Mouse (Mus musculus): ENCODE measurements around the gene Car9. TPM values are rescaled to one million over a fixed set of nuclear protein-coding genes. Genes with fewer than 3 reads are reported as not detected.
A peak's percentile ranks its signal among the peaks of the same experiment; 100 is the strongest.
"Not testable (repeated sequence)": the region's sequence is repeated elsewhere in the genome, so short reads cannot be mapped to it uniquely, and the experiment has no call there.

The Car9 gene
- polyA plus RNA-seq, 1 experiment from 2014 or later = 0.41 TPM

- H3K4me1 ChIP-seq (ENCODE audit: control insufficient read depth, insufficient read depth, low read length); H3K27me3 ChIP-seq (ENCODE audit: control insufficient read depth, insufficient read depth, low read length); DNase-seq (ENCODE audit: low spot score); H3K36me3 ChIP-seq (replicated peaks; ENCODE audit: control insufficient read depth, insufficient read depth, low read depth, low read length); H3K4me2 ChIP-seq (ENCODE audit: low read depth, low read length); H3K4me3 ChIP-seq (ENCODE audit: low read depth, low read length); H3K27ac ChIP-seq (replicated peaks; ENCODE audit: low read depth, low read length); ATAC-seq (replicated peaks; ENCODE audit: insufficient number of reproducible peaks, low FRiP score, low TSS enrichment, low read depth); H3K9me3 ChIP-seq (replicated peaks; ENCODE audit: control insufficient read depth, low read length); H3K9ac ChIP-seq (replicated peaks; ENCODE audit: low read length): not testable (repeated sequence)
- 80% methylated on average over 5 of the region's 5 CpGs for WGBS
Observed at GRCm38 (mm10) chr4:43485666-43486065, 21.1 kb upstream of the Car9 start.

GRCm38 (mm10) chr4:43489611-43490010 is 17.2 kb upstream of the Car9 start:
- Histone ChIP-seq H3K36me3 (replicated peaks; ENCODE audit: control insufficient read depth, insufficient read depth, low read depth, low read length) (no peaks in the 10 kb centered on the region), H3K9ac (replicated peaks; ENCODE audit: low read length) (no peak overlapping the region), H3K9me3 (replicated peaks; ENCODE audit: control insufficient read depth, low read length) (no peaks in the 10 kb centered on the region), H3K27me3 (ENCODE audit: control insufficient read depth, insufficient read depth, low read length) (no peaks in the 10 kb centered on the region), H3K4me1 (ENCODE audit: control insufficient read depth, insufficient read depth, low read length) (no peaks in the 10 kb centered on the region; the same call in 1 of the 2 replicates), H3K4me3 (ENCODE audit: low read depth, low read length) (no peak overlapping the region), H3K4me2 (ENCODE audit: low read depth, low read length) (no peak overlapping the region), H3K27ac (replicated peaks; ENCODE audit: low read depth, low read length) (no peak overlapping the region)
- 94% methylated on average over 3 of the region's 3 CpGs for WGBS
- no peak for ATAC-seq (replicated peaks; ENCODE audit: insufficient number of reproducible peaks, low FRiP score, low TSS enrichment, low read depth)
- DNase-seq (ENCODE audit: low spot score) = no peak

DNA sequence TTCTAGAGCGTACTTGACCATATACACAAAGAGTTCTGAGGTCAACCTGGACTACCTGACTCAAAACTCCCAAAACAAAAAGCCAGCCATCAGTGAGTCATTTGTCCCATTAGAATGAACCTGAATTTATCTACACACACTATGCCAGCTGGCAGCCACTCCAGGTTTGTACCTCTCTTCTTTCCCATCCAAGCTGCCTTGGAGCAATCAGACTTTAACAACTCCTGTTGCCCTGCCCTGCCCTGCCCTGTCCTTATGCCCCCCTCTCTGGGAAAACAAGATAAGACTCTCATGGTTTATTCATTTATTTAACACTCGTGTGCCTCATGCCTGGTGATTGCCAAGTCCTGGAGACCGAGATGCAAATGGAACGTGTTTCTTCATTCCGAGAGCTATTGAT is 16.0 kb upstream of the Car9 start:
- no peak overlapping the region for H3K27ac ChIP-seq (replicated peaks; ENCODE audit: low read depth, low read length)
- DNase-seq (ENCODE audit: low spot score) (no peak), ATAC-seq (replicated peaks; ENCODE audit: insufficient number of reproducible peaks, low FRiP score, low TSS enrichment, low read depth) (no peak)
- WGBS = 92% methylated on average over 5 of the region's 5 CpGs
- H3K4me3 ChIP-seq (ENCODE audit: low read depth, low read length) = no peak overlapping the region
- no peak overlapping the region for H3K4me2 ChIP-seq (ENCODE audit: low read depth, low read length)
- no peaks in the 10 kb centered on the region; the same call in 1 of the 2 replicates for H3K4me1 ChIP-seq (ENCODE audit: control insufficient read depth, insufficient read depth, low read length)
- 0 out of 2 replicates have a peak, but pooled peaks cover 2% of the 10 kb centered on the region for H3K36me3 ChIP-seq (replicated peaks; ENCODE audit: control insufficient read depth, insufficient read depth, low read depth, low read length)
- no peaks in the 10 kb centered on the region for H3K27me3 ChIP-seq (ENCODE audit: control insufficient read depth, insufficient read depth, low read length)
- no peak overlapping the region for H3K9ac ChIP-seq (replicated peaks; ENCODE audit: low read length)
- no peaks in the 10 kb centered on the region for H3K9me3 ChIP-seq (replicated peaks; ENCODE audit: control insufficient read depth, low read length)

- DNase-seq (ENCODE audit: low spot score) = no peak
- Histone ChIP-seq H3K27me3 (ENCODE audit: control insufficient read depth, insufficient read depth, low read length) (no peaks in the 10 kb centered on the region), H3K9me3 (replicated peaks; ENCODE audit: control insufficient read depth, low read length) (no peaks in the 10 kb centered on the region), H3K4me3 (ENCODE audit: low read depth, low read length) (no peak overlapping the region), H3K27ac (replicated peaks; ENCODE audit: low read depth, low read length) (no peak overlapping the region), H3K4me1 (ENCODE audit: control insufficient read depth, insufficient read depth, low read length) (no peaks in the 10 kb centered on the region; the same call in 1 of the 2 replicates), H3K9ac (replicated peaks; ENCODE audit: low read length) (no peak overlapping the region), H3K4me2 (ENCODE audit: low read depth, low read length) (no peak overlapping the region; the same call in 1 of the 2 replicates), H3K36me3 (replicated peaks; ENCODE audit: control insufficient read depth, insufficient read depth, low read depth, low read length) (0 out of 2 replicates have a peak, but pooled peaks cover 3% of the 10 kb centered on the region)
- ATAC-seq (replicated peaks; ENCODE audit: insufficient number of reproducible peaks, low FRiP score, low TSS enrichment, low read depth) = no peak
- 46% methylated on average over 12 of the region's 12 CpGs for WGBS
Observed at GRCm38 (mm10) chr4:43492101-43492820, 14.5 kb upstream of the Car9 start.

- peak; percentile 96 for ATAC-seq (replicated peaks; ENCODE audit: insufficient number of reproducible peaks, low FRiP score, low TSS enrichment, low read depth)
- Histone ChIP-seq H3K36me3 (replicated peaks; ENCODE audit: control insufficient read depth, insufficient read depth, low read depth, low read length) (0 out of 2 replicates have a peak, but pooled peaks cover 3% of the 10 kb centered on the region), H3K4me2 (ENCODE audit: low read depth, low read length) (peak within 1 kb of the TSS; percentile 61), H3K4me1 (ENCODE audit: control insufficient read depth, insufficient read depth, low read length) (no peaks in the 10 kb centered on the region; the same call in none of the 2 replicates), H3K27me3 (ENCODE audit: control insufficient read depth, insufficient read depth, low read length) (no peaks in the 10 kb centered on the region), H3K9me3 (replicated peaks; ENCODE audit: control insufficient read depth, low read length) (no peaks in the 10 kb centered on the region), H3K27ac (replicated peaks; ENCODE audit: low read depth, low read length) (peak within 1 kb of the TSS; percentile 60), H3K9ac (replicated peaks; ENCODE audit: low read length) (peak within 1 kb of the TSS; percentile 58), H3K4me3 (ENCODE audit: low read depth, low read length) (peak within 1 kb of the TSS; percentile 52)
- WGBS = under 1% methylated on average over 25 of the region's 25 CpGs
- peak; percentile 96 for DNase-seq (ENCODE audit: low spot score)
Observed at GRCm38 (mm10) chr4:43492821-43493185, 14.0 kb upstream of the Car9 start, which contains the start of gene Ccdc107. Ccdc107 (plus strand) TSS chr4:43492900.

GRCm38 (mm10) chr4:43493186-43493845 is 13.4 kb upstream of the Car9 start:
- H3K36me3 ChIP-seq (replicated peaks; ENCODE audit: control insufficient read depth, insufficient read depth, low read depth, low read length) = 0 out of 2 replicates have a peak, but pooled peaks cover 3% of the 10 kb centered on the region
- DNase-seq (ENCODE audit: low spot score) (peak; percentile 99), ATAC-seq (replicated peaks; ENCODE audit: insufficient number of reproducible peaks, low FRiP score, low TSS enrichment, low read depth) (peak; percentile 91)
- peak overlapping the region; percentile 52 for H3K4me3 ChIP-seq (ENCODE audit: low read depth, low read length)
- peak overlapping the region; percentile 61 for H3K4me2 ChIP-seq (ENCODE audit: low read depth, low read length)
- no peaks in the 10 kb centered on the region for H3K27me3 ChIP-seq (ENCODE audit: control insufficient read depth, insufficient read depth, low read length)
- H3K27ac ChIP-seq (replicated peaks; ENCODE audit: low read depth, low read length) = peak overlapping the region; percentile 60
- H3K9ac ChIP-seq (replicated peaks; ENCODE audit: low read length) = peak overlapping the region; percentile 58
- H3K9me3 ChIP-seq (replicated peaks; ENCODE audit: control insufficient read depth, low read length) = no peaks in the 10 kb centered on the region
- 1% methylated on average over 47 of the region's 47 CpGs for WGBS
- peaks cover under 1% of the 10 kb centered on the region for H3K4me1 ChIP-seq (ENCODE audit: control insufficient read depth, insufficient read depth, low read length)

GRCm38 (mm10) chr4:43493846-43494240 is 12.9 kb upstream of the Car9 start:
- peak overlapping the region; percentile 61 for H3K4me2 ChIP-seq (ENCODE audit: low read depth, low read length)
- peak overlapping the region; percentile 58 for H3K9ac ChIP-seq (replicated peaks; ENCODE audit: low read length)
- peaks cover 6% of the 10 kb centered on the region for H3K4me1 ChIP-seq (ENCODE audit: control insufficient read depth, insufficient read depth, low read length)
- H3K36me3 ChIP-seq (replicated peaks; ENCODE audit: control insufficient read depth, insufficient read depth, low read depth, low read length) = 0 out of 2 replicates have a peak, but pooled peaks cover 3% of the 10 kb centered on the region
- peak overlapping the region; percentile 52 for H3K4me3 ChIP-seq (ENCODE audit: low read depth, low read length)
- H3K9me3 ChIP-seq (replicated peaks; ENCODE audit: control insufficient read depth, low read length) = no peaks in the 10 kb centered on the region
- peak overlapping the region; percentile 60 for H3K27ac ChIP-seq (replicated peaks; ENCODE audit: low read depth, low read length)
- H3K27me3 ChIP-seq (ENCODE audit: control insufficient read depth, insufficient read depth, low read length) = no peaks in the 10 kb centered on the region
- 3% methylated on average over 9 of the region's 9 CpGs for WGBS
- ATAC-seq (replicated peaks; ENCODE audit: insufficient number of reproducible peaks, low FRiP score, low TSS enrichment, low read depth) = no peak
- DNase-seq (ENCODE audit: low spot score) = peak; percentile 24

- no peak for DNase-seq (ENCODE audit: low spot score)
- Histone ChIP-seq H3K4me3 (ENCODE audit: low read depth, low read length) (no peak overlapping the region), H3K36me3 (replicated peaks; ENCODE audit: control insufficient read depth, insufficient read depth, low read depth, low read length) (0 out of 2 replicates have a peak, but pooled peaks cover 3% of the 10 kb centered on the region), H3K27ac (replicated peaks; ENCODE audit: low read depth, low read length) (no peak overlapping the region), H3K9me3 (replicated peaks; ENCODE audit: control insufficient read depth, low read length) (no peaks in the 10 kb centered on the region), H3K27me3 (ENCODE audit: control insufficient read depth, insufficient read depth, low read length) (no peaks in the 10 kb centered on the region), H3K4me2 (ENCODE audit: low read depth, low read length) (no peak overlapping the region), H3K9ac (replicated peaks; ENCODE audit: low read length) (no peak overlapping the region), H3K4me1 (ENCODE audit: control insufficient read depth, insufficient read depth, low read length) (peaks cover 8% of the 10 kb centered on the region)
- no peak for ATAC-seq (replicated peaks; ENCODE audit: insufficient number of reproducible peaks, low FRiP score, low TSS enrichment, low read depth)
- WGBS = 63% methylated on average over 6 of the region's 6 CpGs
Observed at GRCm38 (mm10) chr4:43496587-43496986, 10.2 kb upstream of the Car9 start.

Data from embryonic facial prominence, embryonic 11.5 days (tissue).